Mouse (Mus musculus): ENCODE data around the gene Sorbs1.

Gene Sorbs1

GRCm38 (mm10) chr19:40374720-40375119 lies 138.9 kb downstream of the Sorbs1 start:
- DNase-seq (ENCODE audit: low spot score): no peak

- no peak for DNase-seq (ENCODE audit: low spot score)
Observed at GRCm38 (mm10) chr19:40372679-40373078, 140.9 kb downstream of the Sorbs1 start.

GRCm38 (mm10) chr19:40371866-40372265 lies 141.7 kb downstream of the Sorbs1 start:
- no peak for DNase-seq (ENCODE audit: low spot score)

GRCm38 (mm10) chr19:40369852-40370811 lies 143.4 kb downstream of the Sorbs1 start:
- peak; percentile 89 for DNase-seq (ENCODE audit: low spot score)

- DNase-seq (ENCODE audit: low spot score): no peak
Observed at GRCm38 (mm10) chr19:40368517-40368916, 145.1 kb downstream of the Sorbs1 start.

GRCm38 (mm10) chr19:40366163-40366941 lies 147.2 kb downstream of the Sorbs1 start:
- peak; percentile 69 for DNase-seq (ENCODE audit: low spot score)

GRCm38 (mm10) chr19:40365137-40365536 lies 148.4 kb downstream of the Sorbs1 start:
- no peak for DNase-seq (ENCODE audit: low spot score)

GRCm38 (mm10) chr19:40363447-40363846 lies 150.1 kb downstream of the Sorbs1 start:
- no peak for DNase-seq (ENCODE audit: low spot score)

- no peak for DNase-seq (ENCODE audit: low spot score)
Observed at GRCm38 (mm10) chr19:40362203-40362865, 151.2 kb downstream of the Sorbs1 start.

GRCm38 (mm10) chr19:40359712-40360394 lies 153.7 kb downstream of the Sorbs1 start:
- no peak for DNase-seq (ENCODE audit: low spot score)

GRCm38 (mm10) chr19:40356536-40357522 lies 156.8 kb downstream of the Sorbs1 start:
- DNase-seq (ENCODE audit: low spot score): peak; percentile 47

GRCm38 (mm10) chr19:40355075-40355474 lies 158.5 kb downstream of the Sorbs1 start:
- no peak for DNase-seq (ENCODE audit: low spot score)

GRCm38 (mm10) chr19:40352006-40352405 lies 161.6 kb downstream of the Sorbs1 start:
- no peak for DNase-seq (ENCODE audit: low spot score)

- no peak for DNase-seq (ENCODE audit: low spot score)
Observed at GRCm38 (mm10) chr19:40350835-40351234, 162.7 kb downstream of the Sorbs1 start.

- DNase-seq (ENCODE audit: low spot score): no peak
Observed at GRCm38 (mm10) chr19:40349713-40350671, 163.6 kb downstream of the Sorbs1 start.

GRCm38 (mm10) chr19:40349281-40349680 lies 164.3 kb downstream of the Sorbs1 start:
- DNase-seq (ENCODE audit: low spot score): no peak

- DNase-seq (ENCODE audit: low spot score): no peak
Observed at GRCm38 (mm10) chr19:40348652-40349051, 164.9 kb downstream of the Sorbs1 start.

- no peak for DNase-seq (ENCODE audit: low spot score)
Observed at GRCm38 (mm10) chr19:40348175-40348574, 165.4 kb downstream of the Sorbs1 start.

GRCm38 (mm10) chr19:40346908-40347307 lies 166.7 kb downstream of the Sorbs1 start:
- DNase-seq (ENCODE audit: low spot score): no peak
